Mouse (Mus musculus) stomach, embryonic 16.5 days (tissue): ENCODE data around the gene Trim39. TPM values are rescaled to one million over a fixed set of nuclear protein-coding genes. Genes with fewer than 3 reads are reported as not detected.

Experiments used
- polyA plus RNA-seq: library from polyadenylated mRNA; unstranded; fragments of >200 nt; fragmentation: Nextera tagmentation; extraction: Ambion mirVana; gene quantifications from 2 replicates; pipeline ENCODE4 v1.2.1, GENCODE M21; 2015

Gene Trim39
- polyA plus RNA-seq, 1 experiment from 2014 or later, result 12.8 TPM

Other genes with a start within 250 kb of the Trim39 start
- gene H2-T23, start 239.4 kb downstream of the Trim39 start, polyA plus RNA-seq, result 16.9 and 17.5 TPM in 2 replicates
- 19.9 and 23.5 TPM in 2 replicates for gene H2-T22, start 229.5 kb downstream of the Trim39 start, polyA plus RNA-seq
- 0.15 TPM in 1 of 2 replicates, not detected in the other for gene Gm6034, start 229.3 kb downstream of the Trim39 start, polyA plus RNA-seq
- 0.85 and 0.89 TPM in 2 replicates for gene Gm11127, start 213.9 kb downstream of the Trim39 start, polyA plus RNA-seq
- not detected in 2 replicates for gene Gm19684, start 150.6 kb downstream of the Trim39 start, polyA plus RNA-seq
- 0.34 TPM in 1 of 2 replicates, not detected in the other for gene Gm7030, start 142.8 kb downstream of the Trim39 start, polyA plus RNA-seq
- 0.42 and 0.45 TPM in 2 replicates for gene Gm8909, start 103.7 kb downstream of the Trim39 start, polyA plus RNA-seq
- gene H2-T3, start 82.0 kb downstream of the Trim39 start, polyA plus RNA-seq, result 3.4 and 4.0 TPM in 2 replicates
- 112 and 116 TPM in 2 replicates for gene Rpp21, start 14.2 kb downstream of the Trim39 start, polyA plus RNA-seq
- gene H2-M10.2, start 14.2 kb upstream of the Trim39 start, polyA plus RNA-seq, result not detected in 2 replicates
- not detected in 2 replicates for gene H2-M10.1, start 53.9 kb upstream of the Trim39 start, polyA plus RNA-seq
- gene H2-M10.3, start 96.2 kb upstream of the Trim39 start, polyA plus RNA-seq, result not detected in 2 replicates
- not detected in 2 replicates for gene H2-M10.4, start 190.1 kb upstream of the Trim39 start, polyA plus RNA-seq